Mouse (Mus musculus): Measurements from ENCODE around the gene Sgce.

The Sgce gene

DNA sequence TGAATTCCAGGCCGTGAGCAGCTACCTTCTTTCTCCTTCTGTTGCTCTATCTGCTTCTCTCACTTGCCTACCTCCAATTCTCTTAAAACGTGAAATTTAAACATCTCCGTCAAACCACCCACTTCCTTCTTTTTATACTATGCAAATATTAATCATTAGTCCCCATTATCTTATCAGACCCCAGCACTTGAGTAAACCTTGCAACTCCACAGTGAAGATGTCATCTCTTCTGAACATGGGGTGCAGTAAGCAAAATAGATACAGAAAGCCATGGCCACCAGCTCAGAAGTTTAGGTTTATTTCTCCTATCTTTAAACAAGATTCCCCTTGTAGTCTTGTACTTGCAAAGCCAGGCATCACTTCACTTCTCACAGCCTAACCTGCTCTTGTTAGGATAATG, 99.7 kb downstream of the Sgce start:
- DNase-seq (ENCODE audit: low read depth): no peak

DNA sequence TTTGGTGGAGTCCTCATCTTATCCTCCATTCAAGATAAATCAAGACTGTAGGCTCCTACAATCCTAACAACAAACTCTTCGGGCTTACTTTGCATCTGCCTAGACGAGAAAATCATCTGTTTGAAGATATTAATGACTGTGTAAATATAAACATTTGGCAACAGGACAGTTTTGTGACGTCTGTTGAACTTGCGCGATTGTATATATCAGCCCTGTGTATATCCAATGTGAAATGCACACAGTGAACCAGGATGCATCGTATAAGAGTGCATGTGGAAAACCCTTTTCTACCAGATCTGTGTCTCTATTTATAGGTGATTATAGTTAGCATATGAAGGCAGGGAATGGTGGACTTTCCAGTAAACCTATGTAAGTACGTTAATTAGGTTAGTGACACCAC, 104.9 kb downstream of the Sgce start:
- no peak for DNase-seq (ENCODE audit: low read depth)

DNA sequence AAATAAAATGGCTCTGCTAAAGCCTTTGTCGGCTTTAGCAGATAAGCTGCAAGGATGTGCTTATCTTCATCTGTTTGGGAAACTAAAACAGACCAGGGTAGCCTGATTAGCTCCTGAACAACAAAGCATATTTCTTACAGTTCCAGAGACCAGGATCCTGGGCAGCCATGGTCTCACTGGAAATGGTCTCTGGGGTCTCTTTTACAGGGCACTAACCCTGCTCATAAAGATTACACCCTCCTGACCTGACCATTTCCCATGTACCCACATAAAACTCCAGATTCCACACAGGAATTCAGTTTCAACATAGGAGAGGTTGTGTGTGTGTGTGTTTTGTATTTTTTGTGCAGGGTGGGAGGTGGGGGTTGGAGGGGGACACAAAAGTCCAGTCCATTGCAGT, 112.2 kb downstream of the Sgce start:
- no peak for DNase-seq (ENCODE audit: low read depth)

DNA sequence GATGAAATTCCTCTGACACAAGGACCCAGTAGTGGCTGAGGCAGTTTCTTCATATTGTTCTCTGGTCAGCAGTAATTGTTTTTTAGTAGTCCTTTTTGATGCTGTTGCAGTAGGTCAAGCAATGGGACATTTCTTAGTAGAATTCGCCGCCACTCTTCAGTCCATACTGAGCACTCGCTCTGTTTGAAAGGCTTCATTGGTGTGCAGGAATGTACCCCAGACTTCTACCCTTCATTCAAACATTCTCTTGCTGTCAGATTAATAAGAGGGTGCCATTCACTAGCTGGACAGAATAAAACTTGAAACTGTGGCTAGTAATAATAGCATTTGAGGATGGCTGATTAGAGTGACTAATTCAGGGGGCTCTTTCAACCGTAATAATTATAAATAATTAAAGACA, 113.8 kb downstream of the Sgce start:
- no peak for DNase-seq (ENCODE audit: low read depth)

DNA sequence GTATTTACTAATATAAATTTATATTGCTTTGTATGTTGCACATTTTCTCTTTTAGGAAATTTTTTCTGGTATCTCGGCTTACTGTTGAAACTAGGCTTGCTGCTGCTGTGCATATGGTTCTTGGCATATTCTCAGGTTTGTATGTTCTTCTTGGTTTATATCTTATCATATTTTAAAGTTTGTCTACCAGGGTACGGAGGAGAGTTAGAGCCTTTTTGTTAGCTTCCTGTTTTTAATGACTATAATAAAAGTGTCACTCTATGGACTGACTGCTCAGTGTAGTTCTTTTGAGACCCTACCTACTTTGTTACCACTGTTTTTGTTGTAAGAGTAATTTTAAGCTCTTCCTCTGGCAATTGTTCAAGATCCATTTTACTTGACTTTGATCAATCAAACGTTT, 115.5 kb downstream of the Sgce start:
- DNase-seq (ENCODE audit: low read depth): no peak

All from 416B (cell line).